Mouse (Mus musculus): ENCODE measurements at regions not wholly inside any gene's neighbourhood (a gene's known extent, or its start where the extent isn't known, plus 50 kb on each side); places are given as distances from the start of the nearest gene placed in this dataset.

- no peak for TF ChIP-seq CTCF (conservative IDR thresholded peaks at IDR 0.05; ENCODE audit: low read length)
- no peak for TF ChIP-seq POU5F1 (IDR thresholded peaks at IDR 0.05; ENCODE audit: borderline replicate concordance, low read length)
- TF ChIP-seq NANOG (IDR thresholded peaks at IDR 0.05; ENCODE audit: borderline replicate concordance, low read length), result no peak
Observed at GRCm38 (mm10) chr13:102526621-102527140, 166.7 kb upstream of the Cd180 start.

All from E14TG2a.4 (cell line).